Mouse (Mus musculus) embryo, embryonic 10.5 days (tissue): ENCODE data around the gene Tmem178b.

Experiments
- DNase-seq: peaks from one replicate; pipeline ENCODE4 v3.0.0-alpha.2; 2015; ENCODE audit warnings: low spot score

Gene Tmem178b

GRCm38 (mm10) chr6:40177870-40178269, 304.8 kb downstream of the Tmem178b start:
- DNase-seq, result no peak

GRCm38 (mm10) chr6:40180551-40180950, 307.5 kb downstream of the Tmem178b start:
- DNase-seq, result no peak

DNA sequence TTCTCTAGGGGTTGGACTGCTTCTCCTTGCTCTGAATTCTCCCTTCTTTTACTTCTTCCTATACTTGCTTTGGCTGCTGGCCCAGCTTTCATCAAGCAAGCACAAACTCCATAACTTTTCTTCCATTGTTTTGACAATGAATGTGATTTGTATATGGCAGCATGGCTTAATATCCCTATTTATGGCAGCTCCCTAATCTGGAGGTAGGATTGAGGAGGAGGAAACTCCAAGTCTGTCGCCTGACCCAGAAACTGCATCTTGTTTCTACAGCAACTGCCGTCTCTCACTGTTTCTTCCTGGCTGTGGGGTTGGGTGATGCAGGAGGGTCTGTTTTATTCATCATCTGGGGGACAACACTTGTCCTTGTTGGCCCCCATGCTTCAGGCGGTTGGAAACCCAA, 327.6 kb downstream of the Tmem178b start:
- DNase-seq, result no peak

GRCm38 (mm10) chr6:40202602-40203001, 329.5 kb downstream of the Tmem178b start:
- DNase-seq, result no peak

DNA sequence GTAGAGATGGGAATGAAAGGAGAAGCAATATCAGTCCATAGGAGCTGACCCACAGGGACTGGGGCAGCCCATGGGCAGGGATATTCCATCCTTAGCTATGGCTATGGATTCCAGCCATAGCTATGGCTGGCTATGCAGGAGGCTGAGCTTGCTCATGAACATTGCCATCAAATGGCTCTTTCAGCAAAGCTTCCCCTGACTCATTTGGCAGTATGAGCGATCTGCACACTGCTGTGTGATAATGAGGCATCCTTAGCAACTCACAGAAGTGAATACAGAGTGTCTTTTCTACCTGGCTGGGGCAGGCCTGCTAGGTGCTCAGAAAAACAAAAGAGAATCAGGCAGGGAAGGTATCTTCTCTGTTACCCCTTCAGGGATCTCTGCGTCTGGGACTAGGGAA, 332.3 kb downstream of the Tmem178b start:
- DNase-seq, result no peak

DNA sequence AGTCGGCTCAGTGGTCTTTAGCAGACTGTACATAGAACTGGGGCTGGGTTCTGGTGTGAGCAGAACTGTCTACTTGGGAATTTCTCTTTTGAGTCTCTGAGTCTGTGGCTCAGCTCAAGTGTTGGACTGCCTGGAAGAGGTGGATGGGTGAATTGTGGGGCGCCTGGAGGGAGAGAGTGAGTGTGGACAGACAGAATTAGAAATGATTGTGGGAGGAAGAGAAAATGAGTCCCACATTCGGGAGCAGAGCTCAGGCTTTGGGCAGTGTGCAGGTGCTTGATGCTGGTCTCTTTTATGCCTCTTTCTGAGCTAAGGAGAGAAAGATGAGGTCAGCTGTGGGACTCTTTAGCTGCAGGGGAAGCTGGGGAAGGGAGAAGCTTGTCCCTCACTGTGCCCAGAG, 334.9 kb downstream of the Tmem178b start:
- no peak for DNase-seq

DNA sequence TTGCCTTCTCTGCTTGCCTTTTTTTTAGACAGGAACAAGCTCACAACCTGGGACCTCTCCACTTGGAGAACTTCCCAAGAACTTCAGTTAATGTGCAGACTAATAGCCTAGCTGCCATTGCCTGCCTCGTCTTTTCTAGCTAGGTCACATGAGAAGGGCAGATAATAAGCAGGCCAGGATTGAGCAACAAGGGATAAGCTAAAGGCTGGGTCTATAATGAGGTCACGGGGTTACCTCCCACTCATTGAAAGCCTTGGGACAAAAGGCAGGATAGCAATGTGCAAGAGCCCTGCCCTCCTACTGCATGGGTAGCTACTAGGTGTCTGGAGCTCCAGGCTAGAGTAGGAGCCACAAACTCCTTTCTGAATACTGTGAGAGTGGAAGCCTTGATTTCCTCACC, 336.1 kb downstream of the Tmem178b start:
- no peak for DNase-seq

- no peak for DNase-seq
Measured at GRCm38 (mm10) chr6:40217154-40217553, 344.1 kb downstream of the Tmem178b start.

DNA sequence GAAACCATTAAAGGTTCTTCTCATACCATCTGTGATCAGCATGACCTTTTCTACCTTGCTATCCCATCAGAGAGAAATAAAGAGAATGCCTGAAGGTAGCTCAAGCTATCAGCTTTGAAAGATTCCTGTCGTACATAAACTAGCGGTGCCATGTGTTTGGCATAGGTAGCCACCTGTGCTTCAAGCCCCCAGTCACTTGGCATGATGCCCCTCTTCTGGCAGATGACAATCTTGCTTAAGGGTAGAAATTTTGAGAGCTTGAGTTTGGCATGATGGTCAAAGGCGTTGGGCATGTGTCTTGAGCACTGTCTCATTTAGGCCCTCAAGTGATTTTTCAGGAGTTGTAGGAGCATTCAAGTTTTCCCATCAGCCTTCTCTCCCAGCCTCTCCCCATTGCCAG, 344.6 kb downstream of the Tmem178b start:
- no peak for DNase-seq

DNA sequence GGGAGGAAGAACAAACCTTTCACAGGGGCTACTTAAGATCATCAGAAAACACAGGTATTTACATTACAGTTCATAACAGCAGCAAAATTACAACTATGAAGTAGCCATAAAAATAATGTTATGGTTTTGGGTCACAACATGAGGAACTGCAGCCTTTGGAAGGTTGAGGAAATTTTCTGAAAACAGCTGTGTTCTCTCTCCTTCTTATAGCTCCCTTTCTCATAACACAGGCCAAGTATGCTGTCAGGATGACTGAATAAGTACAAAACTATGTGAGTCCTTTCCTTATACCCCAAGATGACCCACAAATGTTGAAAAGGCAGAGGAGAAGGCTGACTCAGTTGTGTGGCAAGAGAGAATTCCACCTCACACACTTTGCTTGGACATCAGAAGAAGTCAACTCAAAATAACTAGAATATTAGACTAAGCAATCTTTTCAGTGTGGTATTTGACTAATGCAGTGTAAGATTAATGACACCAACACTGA, 347.6 kb downstream of the Tmem178b start:
- no peak for DNase-seq

GRCm38 (mm10) chr6:40225585-40226280, 352.7 kb downstream of the Tmem178b start:
- DNase-seq, result no peak

DNA sequence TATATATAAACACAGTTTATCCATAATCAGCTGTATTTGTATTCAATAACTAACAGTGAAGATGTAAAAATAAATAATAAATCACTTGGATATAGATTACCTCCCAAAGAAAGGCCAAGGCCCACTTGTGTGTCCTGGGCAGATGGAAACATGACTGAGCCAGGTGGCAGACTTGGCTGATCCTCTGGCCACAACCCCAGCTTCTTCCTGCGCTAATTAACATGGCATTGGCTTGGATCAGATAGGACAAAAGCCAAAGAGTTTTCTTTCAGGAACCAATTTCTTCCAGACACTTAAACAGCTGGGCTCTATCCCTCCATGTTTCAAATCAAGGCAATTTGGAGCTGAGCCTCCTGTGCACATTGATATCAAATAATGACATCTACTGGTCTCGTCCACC, 355.9 kb downstream of the Tmem178b start:
- no peak for DNase-seq

GRCm38 (mm10) chr6:40229985-40230384, 356.9 kb downstream of the Tmem178b start:
- no peak for DNase-seq

- DNase-seq, result no peak
Measured at GRCm38 (mm10) chr6:40234066-40234465, 361.0 kb downstream of the Tmem178b start.

DNA sequence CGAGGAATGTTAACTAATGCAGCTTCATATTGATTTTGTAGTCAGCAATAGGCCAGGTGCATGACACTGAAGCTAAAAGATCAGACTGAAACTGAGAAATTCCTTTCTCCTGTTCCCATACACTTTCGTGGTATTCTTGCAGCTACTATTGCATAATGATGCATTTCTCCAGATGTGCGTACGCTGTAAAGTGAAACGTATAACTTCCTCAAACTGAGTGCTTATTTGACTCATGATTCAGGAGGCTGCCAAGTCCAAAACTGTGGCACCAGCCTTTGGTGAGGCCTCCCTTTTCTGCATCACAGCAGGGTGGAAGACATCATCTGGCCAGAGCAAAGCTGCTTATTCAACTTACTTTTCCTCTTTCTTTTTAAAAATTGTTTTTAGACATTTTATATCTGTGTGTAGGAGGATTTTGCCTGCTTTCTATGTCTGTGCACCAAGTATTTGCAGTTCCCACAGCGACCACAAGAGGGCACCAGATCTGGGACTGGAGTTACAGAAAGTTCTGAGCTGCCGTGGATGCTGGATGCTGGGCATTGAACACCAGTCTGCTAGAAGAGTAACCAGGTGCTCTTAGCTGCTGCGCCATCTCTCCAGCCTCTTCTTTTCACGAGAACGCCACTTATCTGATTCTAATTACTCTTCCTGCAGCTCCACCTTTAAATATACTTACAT, 362.9 kb downstream of the Tmem178b start:
- peak; percentile 85 for DNase-seq

GRCm38 (mm10) chr6:40236841-40237765, 364.0 kb downstream of the Tmem178b start:
- peak; percentile 76 for DNase-seq

DNA sequence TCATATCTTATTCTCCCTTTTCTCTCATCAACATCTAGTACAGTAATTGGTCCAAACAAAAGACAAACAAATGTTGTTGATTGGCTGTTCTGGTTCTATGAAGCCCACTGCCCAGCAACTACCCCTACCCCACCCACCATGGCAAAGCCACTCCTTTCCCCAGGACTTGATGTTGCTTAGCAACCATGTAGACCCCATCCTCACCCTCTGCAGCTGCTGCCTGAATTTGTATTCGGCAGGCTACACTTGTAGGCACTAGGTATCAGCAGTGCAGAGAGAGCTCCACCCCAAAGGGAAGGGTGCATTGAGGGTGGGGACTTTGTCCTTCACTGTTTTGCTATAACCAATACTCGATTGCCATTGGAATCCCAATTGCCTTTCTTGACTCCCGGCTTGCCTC, 365.8 kb downstream of the Tmem178b start:
- DNase-seq, result no peak

DNA sequence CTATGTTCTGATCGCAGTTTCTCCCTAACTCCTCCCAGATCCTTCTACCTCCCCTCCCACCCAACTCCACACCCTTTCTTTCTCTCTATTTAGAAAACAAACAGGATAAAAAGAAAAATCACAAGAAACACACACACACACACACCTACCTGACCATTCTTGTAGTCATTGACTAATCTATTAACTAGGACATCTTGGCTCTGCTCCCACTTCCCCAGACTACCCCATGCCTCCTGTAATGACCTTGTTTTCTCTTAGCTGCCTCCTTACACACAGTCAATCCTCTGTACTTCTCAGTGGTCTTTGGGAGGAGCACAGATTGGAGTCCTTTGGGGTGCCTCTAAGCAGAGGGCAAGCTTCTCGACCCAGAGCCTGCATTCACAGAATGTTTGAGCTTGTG, 367.6 kb downstream of the Tmem178b start:
- no peak for DNase-seq

DNA sequence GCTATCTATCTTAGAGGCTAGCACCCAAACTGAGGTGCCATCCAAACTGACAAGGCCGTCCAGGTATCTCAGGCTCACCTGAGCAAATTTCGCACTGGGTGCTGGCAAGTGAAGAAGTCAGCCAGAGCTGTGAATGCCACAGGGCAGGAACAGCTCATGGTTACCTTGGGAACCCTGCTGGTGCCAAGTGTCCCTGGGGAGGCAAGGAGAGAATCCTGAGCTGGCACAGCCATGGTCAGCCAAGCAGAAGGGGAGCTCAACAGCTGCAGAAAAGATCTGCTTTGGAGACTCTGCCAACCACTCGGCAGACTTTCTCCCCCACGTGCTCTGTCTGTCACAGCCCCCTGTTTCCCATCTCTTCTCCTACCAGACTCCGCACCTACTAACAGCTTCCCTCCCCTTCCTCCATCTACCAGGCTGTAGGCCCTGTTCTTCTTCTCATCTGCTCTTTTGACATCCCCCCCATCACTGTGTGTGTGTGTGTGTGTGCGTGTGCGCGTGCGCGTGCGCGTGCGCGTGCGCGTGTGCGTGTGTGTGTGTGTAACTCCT, 374.4 kb downstream of the Tmem178b start:
- DNase-seq, result no peak

DNA sequence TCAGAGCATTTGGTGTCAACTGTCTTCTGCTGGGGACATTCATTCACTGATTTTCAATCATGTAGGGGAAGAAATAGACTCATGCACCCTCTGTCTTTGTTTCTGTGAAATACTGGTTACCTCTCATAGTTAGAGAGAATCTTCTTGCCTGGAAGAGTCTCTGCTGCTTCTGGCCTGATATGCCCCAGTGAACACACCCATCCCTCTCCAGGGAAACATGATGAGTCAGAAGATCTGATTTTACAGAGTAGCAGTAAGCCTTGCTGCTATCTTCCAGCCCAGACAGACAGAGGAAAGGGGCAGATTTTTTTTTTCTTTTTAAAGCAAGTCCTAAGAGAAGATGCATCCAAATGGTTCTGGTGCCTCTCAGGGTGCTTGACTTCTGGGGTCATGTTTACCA, 376.9 kb downstream of the Tmem178b start:
- DNase-seq, result no peak

GRCm38 (mm10) chr6:40263687-40264086, 390.6 kb downstream of the Tmem178b start:
- no peak for DNase-seq

- DNase-seq, result no peak
Measured at GRCm38 (mm10) chr6:40300707-40301106, 427.6 kb downstream of the Tmem178b start.
